Mouse (Mus musculus) stomach, embryonic 16.5 days (tissue): Measurements from ENCODE around the gene Cdh15. TPM values are rescaled to one million over a fixed set of nuclear protein-coding genes. Genes with fewer than 3 reads are reported as not detected.

Source experiments
- ATAC-seq: fragments of 200-750 bp; cut with Nextera tagmentation; 2 replicates; pipeline ENCODE4 v1.8.0; 2017; ENCODE audit warnings: moderate number of reproducible peaks, moderate TSS enrichment; ENCODE audit not compliant: insufficient read depth, low FRiP score
- H3K27ac ChIP-seq: fragments of 300-500 bp; sonication (generic); 2 replicates; pipeline ENCODE4 v1.5.1; 2014; ENCODE audit warnings: low read length
- H3K27me3 ChIP-seq: fragments of 300-500 bp; sonication (generic); 2 replicates; pipeline ENCODE4 v1.6.1; 2014; ENCODE audit warnings: low read length, control low read depth, mixed read lengths; ENCODE audit not compliant: control insufficient read depth, insufficient read depth
- H3K36me3 ChIP-seq: fragments of 300-500 bp; sonication (generic); 2 replicates; pipeline ENCODE4 v1.6.1; 2014; ENCODE audit warnings: low read length; ENCODE audit not compliant: control insufficient read depth, insufficient read depth
- H3K4me1 ChIP-seq: fragments of 300-500 bp; sonication (generic); 2 replicates; pipeline ENCODE4 v1.6.1; 2014; ENCODE audit warnings: low read length, control low read depth, mixed read lengths; ENCODE audit not compliant: control insufficient read depth, insufficient read depth
- H3K4me2 ChIP-seq: fragments of 300-500 bp; sonication (generic); 2 replicates; pipeline ENCODE4 v1.6.1; 2014; ENCODE audit warnings: low read depth, low read length, mixed read lengths
- H3K4me3 ChIP-seq: fragments of 300-500 bp; sonication (generic); replicated peaks from 2 replicates; pipeline ENCODE4 v1.5.1; 2014; ENCODE audit warnings: mild to moderate bottlenecking, low read length
- H3K9ac ChIP-seq: fragments of 300-500 bp; sonication (generic); 2 replicates; pipeline ENCODE4 v1.6.1; 2014; ENCODE audit warnings: low read length
- H3K9me3 ChIP-seq: fragments of 300-500 bp; sonication (generic); replicated peaks from 2 replicates; pipeline ENCODE4 v1.6.1; 2016; ENCODE audit warnings: low read length, control low read depth; ENCODE audit not compliant: control insufficient read depth
- WGBS: fragments of 180-500 bp; shearing (Covaris S2); extraction: QIAGEN DNeasy Blood & Tissue Kit; methylation state at CpG from one replicate; pipeline ENCODE4 v1.1.7; 2014; 5-methylcytosine and 5-hydroxymethylcytosine counted together
- polyA plus RNA-seq: library from polyadenylated mRNA; unstranded; fragments of >200 nt; fragmentation: Nextera tagmentation; extraction: Ambion mirVana; gene quantifications from 2 replicates; pipeline ENCODE4 v1.2.1, GENCODE M21; 2015

Gene Cdh15
- polyA plus RNA-seq, 1 experiment from 2014 or later = 3.0 TPM

DNA sequence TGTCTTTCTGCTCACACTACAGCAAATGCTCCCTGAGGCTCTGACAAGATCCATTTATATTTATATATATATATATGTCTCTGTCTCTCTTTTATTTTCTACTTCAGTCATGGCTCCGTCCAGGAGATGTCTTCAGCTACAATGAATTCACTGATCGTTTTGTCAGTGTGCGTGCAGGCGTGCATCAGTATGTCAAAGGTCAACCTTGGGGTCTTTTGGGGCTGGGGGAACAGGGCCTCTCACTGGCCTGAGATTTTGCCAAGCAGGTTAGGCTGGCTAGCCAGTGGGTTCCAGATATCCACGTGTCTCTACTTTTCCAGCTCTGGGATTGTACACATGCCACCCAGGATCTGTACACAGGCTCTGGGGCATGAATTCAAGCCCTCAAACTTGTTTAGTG, 55.2 kb downstream of the Cdh15 start:
- WGBS = 80% methylated on average over 5 of the region's 5 CpGs
- Histone ChIP-seq H3K27me3 (no peaks in the 10 kb centered on the region), H3K4me2 (no peak overlapping the region), H3K9me3 (no peaks in the 10 kb centered on the region), H3K4me3 (no peak overlapping the region), H3K9ac (no peak overlapping the region), H3K4me1 (peaks cover 6% of the 10 kb centered on the region), H3K27ac (no peak overlapping the region), H3K36me3 (peaks cover 12% of the 10 kb centered on the region)
- ATAC-seq = no peak

DNA sequence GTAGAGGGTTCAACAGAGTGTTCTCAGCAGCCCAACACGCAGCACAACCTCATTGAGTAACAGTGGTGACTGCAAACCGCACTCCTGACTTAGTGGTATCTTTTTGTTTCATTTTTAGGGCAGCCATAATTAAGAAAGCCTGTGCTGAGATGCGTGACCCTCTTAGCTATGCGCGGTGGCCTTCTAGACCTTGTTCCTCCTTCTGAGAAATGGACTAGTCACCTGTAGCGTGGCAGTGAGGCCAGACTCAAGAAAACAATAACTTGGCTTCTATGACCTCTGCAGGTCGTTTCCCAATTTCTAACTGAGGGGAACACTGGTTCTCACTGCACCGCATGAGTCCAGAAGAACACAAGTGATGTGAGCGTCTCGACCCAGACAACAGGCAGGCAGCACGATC, 56.7 kb downstream of the Cdh15 start:
- Histone ChIP-seq H3K27ac (no peak overlapping the region), H3K4me1 (peaks cover 6% of the 10 kb centered on the region), H3K27me3 (no peaks in the 10 kb centered on the region), H3K4me2 (no peak overlapping the region), H3K4me3 (no peak overlapping the region), H3K9ac (no peak overlapping the region), H3K9me3 (no peaks in the 10 kb centered on the region), H3K36me3 (peaks cover 4% of the 10 kb centered on the region; the same call in 1 of the 2 replicates)
- WGBS = 93% methylated on average over 11 of the region's 11 CpGs
- no peak for ATAC-seq

DNA sequence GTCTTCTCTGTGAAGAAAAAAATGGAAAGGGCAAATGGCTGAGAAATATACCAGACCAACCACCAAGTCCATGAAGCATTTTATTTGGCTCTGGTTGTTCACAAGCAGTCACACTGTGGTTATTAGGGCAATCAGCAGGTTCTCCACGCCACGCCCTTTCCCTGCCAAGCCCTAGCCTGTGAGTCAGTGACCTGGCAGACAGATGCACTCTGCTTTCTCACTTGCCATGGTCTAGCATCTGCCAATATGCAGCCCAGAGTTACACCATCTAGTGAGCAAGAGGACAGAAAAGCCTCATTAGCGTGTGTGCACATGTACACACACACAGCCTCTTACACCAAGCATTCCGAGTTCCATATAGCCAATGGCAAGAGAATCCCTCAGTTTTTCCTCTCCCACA, 57.6 kb downstream of the Cdh15 start:
- H3K4me3 ChIP-seq = no peak overlapping the region
- peaks cover 4% of the 10 kb centered on the region; the same call in 1 of the 2 replicates for H3K36me3 ChIP-seq
- no peak for ATAC-seq
- no peaks in the 10 kb centered on the region for H3K27me3 ChIP-seq
- no peak overlapping the region for H3K9ac ChIP-seq
- no peak overlapping the region for H3K4me2 ChIP-seq
- no peaks in the 10 kb centered on the region for H3K9me3 ChIP-seq
- no peak overlapping the region for H3K27ac ChIP-seq
- peaks cover 6% of the 10 kb centered on the region for H3K4me1 ChIP-seq
- WGBS = 89% methylated on average over 4 of the region's 4 CpGs

DNA sequence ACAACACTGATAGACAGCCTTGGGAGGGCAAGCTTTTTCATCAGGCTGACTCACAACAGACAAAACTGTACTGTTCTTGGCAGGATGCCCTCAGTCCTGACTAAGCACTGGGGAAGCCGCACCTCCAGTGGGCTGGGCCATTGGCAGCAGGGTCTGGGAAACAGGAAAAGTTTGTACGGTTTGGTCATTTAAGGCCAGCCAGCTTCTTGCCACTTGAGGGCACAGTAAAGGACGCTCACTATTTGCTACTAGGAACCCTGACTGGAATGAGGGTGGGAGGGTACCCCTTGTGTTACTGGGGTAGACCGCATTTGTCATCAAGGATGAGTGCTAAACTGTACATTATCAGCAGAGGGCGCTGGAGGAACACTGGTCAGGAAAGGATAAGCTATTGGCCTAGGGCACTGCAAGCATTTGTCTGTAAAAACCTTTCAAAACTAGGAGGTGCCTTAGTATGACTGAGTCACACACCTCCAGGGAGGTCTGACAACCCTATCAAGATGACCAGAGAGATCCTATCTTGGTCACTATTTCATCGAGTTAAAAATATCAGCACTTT, 58.8 kb downstream of the Cdh15 start:
- Histone ChIP-seq H3K36me3 (peaks cover 4% of the 10 kb centered on the region; the same call in 1 of the 2 replicates), H3K4me1 (peaks cover 6% of the 10 kb centered on the region), H3K27me3 (no peaks in the 10 kb centered on the region), H3K4me2 (no peak overlapping the region), H3K4me3 (no peak overlapping the region), H3K9me3 (no peaks in the 10 kb centered on the region), H3K9ac (no peak overlapping the region; the same call in 1 of the 2 replicates), H3K27ac (peak overlapping the region; percentile 52; the same call in 1 of the 2 replicates)
- peak; percentile 89 for ATAC-seq
- WGBS = 18% methylated on average over 6 of the region's 6 CpGs

DNA sequence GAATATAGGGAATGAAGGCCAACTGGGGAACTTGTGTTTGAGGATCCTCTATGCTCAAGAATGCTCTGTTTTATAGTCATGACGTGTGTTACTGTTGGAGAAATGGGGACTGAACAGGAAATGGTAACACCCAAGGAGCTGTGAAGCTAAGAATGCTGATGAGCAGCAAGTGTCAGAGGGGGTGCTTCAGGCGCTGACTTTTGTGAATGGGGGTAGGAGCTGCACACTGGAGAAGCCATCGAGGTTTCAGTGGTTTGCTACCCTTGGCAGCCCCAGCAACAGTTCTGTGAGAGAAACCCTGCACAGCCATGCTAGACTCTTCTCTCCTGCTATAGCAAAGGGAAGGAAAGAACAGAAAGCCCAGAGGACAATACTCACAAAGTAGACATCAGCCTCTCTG, 64.4 kb downstream of the Cdh15 start:
- Histone ChIP-seq H3K9ac (no peak overlapping the region), H3K9me3 (no peaks in the 10 kb centered on the region), H3K27ac (no peak overlapping the region), H3K27me3 (no peaks in the 10 kb centered on the region), H3K4me2 (no peak overlapping the region), H3K4me3 (no peak overlapping the region), H3K4me1 (no peaks in the 10 kb centered on the region), H3K36me3 (peaks cover 4% of the 10 kb centered on the region; the same call in 1 of the 2 replicates)
- ATAC-seq = no peak
- WGBS = 81% methylated on average over 3 of the region's 3 CpGs

DNA sequence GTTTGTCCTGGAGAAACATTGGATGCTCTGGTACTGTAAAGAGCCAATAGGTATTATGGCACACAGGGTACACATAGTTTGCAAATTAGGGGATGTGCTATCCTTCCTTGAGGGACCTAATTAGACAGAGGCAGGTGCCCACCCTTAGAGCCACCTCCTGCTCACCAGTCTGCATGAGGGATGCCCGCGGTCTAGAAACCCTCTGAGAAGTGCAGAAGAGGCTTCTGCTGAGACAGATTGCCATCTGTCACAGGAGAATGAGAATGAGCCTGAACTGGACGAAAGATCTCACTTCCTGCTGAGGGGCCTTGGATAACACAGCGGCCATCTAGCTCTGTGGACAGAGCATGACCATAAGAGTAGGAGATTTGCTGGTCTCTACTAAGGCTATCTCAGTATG, 65.1 kb downstream of the Cdh15 start:
- Histone ChIP-seq H3K9ac (no peak overlapping the region), H3K4me1 (peaks cover 7% of the 10 kb centered on the region), H3K9me3 (no peaks in the 10 kb centered on the region), H3K36me3 (no peaks in the 10 kb centered on the region; the same call in 1 of the 2 replicates), H3K4me2 (no peak overlapping the region), H3K4me3 (no peak overlapping the region), H3K27me3 (no peaks in the 10 kb centered on the region), H3K27ac (no peak overlapping the region)
- no peak for ATAC-seq
- WGBS = 84% methylated on average over 4 of the region's 4 CpGs

DNA sequence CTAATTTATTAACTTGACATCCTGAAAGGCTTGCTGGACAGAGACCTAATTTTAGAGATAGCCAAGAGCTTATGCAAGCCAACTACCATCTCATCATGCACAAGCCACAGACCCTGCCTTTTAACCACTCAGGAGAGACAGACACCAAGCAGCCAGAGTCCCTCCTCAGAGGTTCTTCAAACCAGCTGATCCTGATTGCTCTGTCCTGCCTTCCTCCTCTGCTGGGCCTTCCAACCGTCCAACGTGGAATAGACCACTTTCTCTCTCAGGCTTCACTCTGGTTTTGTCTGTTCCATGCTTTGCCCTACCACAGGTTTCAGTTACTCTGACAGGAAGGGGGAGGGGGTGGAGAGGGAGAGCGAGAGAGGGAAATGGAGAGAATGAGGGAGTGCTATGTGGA, 69.0 kb downstream of the Cdh15 start:
- no peaks in the 10 kb centered on the region for H3K9me3 ChIP-seq
- 60% methylated on average over 3 of the region's 3 CpGs for WGBS
- no peak for ATAC-seq
- no peak overlapping the region for H3K4me3 ChIP-seq
- no peak overlapping the region for H3K9ac ChIP-seq
- H3K36me3 ChIP-seq = no peaks in the 10 kb centered on the region; the same call in 1 of the 2 replicates
- H3K4me2 ChIP-seq = no peak overlapping the region
- H3K27me3 ChIP-seq = no peaks in the 10 kb centered on the region
- H3K27ac ChIP-seq = no peak overlapping the region
- peaks cover 18% of the 10 kb centered on the region for H3K4me1 ChIP-seq

Other genes starting within 250 kb of the Cdh15 start
- 14.7 and 14.8 TPM in 2 replicates for gene Galns, start 236.5 kb upstream of the Cdh15 start, polyA plus RNA-seq
- 41.4 and 50.6 TPM in 2 replicates for gene Trappc2l, start 236.3 kb upstream of the Cdh15 start, polyA plus RNA-seq
- gene Pabpn1l, start 225.2 kb upstream of the Cdh15 start, polyA plus RNA-seq = not detected in 2 replicates
- 3.2 and 4.1 TPM in 2 replicates for gene Cbfa2t3, start 148.9 kb upstream of the Cdh15 start, polyA plus RNA-seq
- 20.1 and 20.9 TPM in 2 replicates for gene Acsf3, start 72.5 kb upstream of the Cdh15 start, polyA plus RNA-seq
- gene Ankrd11, start 194.3 kb downstream of the Cdh15 start, polyA plus RNA-seq = 23.1 and 24.6 TPM in 2 replicates
- gene Spg7, start 215.0 kb downstream of the Cdh15 start, polyA plus RNA-seq = 43.0 and 44.8 TPM in 2 replicates